Mouse (Mus musculus) kidney, adult 8-10 months (tissue): ENCODE measurements at regions not wholly inside any gene's neighbourhood (a gene's known extent, or its start where the extent isn't known, plus 50 kb on each side); places are given as distances from the start of the nearest gene placed in this dataset.

Experiments
- DNase-seq, 2 experiments: peaks; one replicate each; pipeline ENCODE4 v3.0.0; 2022

- no peak for DNase-seq
Observed at GRCm38 (mm10) chr17:84890871-84891599, 65.5 kb upstream of the Ppm1b start.

- no peak for DNase-seq
Observed at GRCm38 (mm10) chr17:84893273-84894033, 63.1 kb upstream of the Ppm1b start.

- DNase-seq, result no peak
Observed at GRCm38 (mm10) chr17:84895526-84895925, 61.0 kb upstream of the Ppm1b start.

GRCm38 (mm10) chr17:84896572-84896971 lies 60.0 kb upstream of the Ppm1b start:
- no peak for DNase-seq

GRCm38 (mm10) chr17:84898407-84898806 lies 58.1 kb upstream of the Ppm1b start:
- no peak for DNase-seq

- DNase-seq, result no peak
Observed at GRCm38 (mm10) chr17:84903625-84904337, 52.8 kb upstream of the Ppm1b start.
